Mouse (Mus musculus): ENCODE measurements around the gene Osbpl10. TPM values are rescaled to one million over a fixed set of nuclear protein-coding genes. Genes with fewer than 3 reads are reported as not detected.
A peak's percentile ranks its signal among the peaks of the same experiment; 100 is the strongest.

The Osbpl10 gene
- polyA plus RNA-seq, 1 experiment from 2014 or later, result 0.90 TPM

DNA sequence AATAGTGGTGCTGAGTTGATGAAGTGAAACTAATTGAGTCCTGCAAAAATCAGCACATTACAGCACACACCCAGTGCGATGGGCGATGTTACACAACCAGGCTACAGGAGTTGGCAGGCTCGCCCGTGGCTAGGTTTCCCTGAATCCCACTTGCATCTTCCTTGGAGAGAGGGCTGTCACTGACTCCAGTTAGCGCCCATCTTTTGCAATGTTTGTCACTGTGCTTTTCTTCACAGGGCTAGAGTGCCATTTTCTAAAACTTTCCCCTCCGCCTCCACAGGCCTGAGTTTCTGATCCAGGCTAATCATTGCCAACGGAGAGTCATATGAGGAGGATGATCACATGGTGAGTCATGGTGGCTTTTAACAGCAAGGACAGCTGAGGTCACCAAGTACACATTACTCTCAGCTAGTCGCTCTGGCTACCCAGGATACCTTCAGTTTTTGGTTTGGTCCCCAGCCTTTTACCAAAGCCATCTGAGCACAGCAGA is 258.0 kb downstream of the Osbpl10 start:
- DNase-seq (ENCODE audit: low spot score), result no peak

DNA sequence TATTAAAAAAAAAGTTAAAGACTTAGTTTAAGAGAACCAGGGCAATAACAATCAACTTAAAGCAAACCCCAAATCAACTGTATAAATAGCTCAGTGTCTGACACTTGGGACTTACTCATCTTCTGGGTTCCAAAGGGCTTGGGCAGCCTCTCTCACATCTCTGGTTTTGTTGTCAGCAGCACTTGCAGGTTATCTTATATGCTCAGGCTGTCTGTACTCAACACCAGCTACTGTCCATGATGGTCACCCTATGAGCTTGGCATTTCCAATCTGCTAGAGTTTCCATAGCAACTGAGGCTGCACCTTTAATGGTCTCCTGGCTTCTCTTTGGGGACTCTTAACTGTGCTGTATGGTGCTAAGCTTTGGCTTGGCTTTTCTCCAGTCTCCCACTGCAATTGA is 259.6 kb downstream of the Osbpl10 start:
- Histone ChIP-seq H3K4me3 (ENCODE audit: low read depth, low read length) (no peak overlapping the region), H3K9ac (replicated peaks; ENCODE audit: low read length) (no peak overlapping the region), H3K4me2 (ENCODE audit: low read depth, low read length) (no peak overlapping the region), H3K4me1 (ENCODE audit: control insufficient read depth, insufficient read depth, low read length) (no peaks in the 10 kb centered on the region), H3K27me3 (ENCODE audit: control insufficient read depth, insufficient read depth, low read length) (no peaks in the 10 kb centered on the region), H3K27ac (replicated peaks; ENCODE audit: low read depth, low read length) (no peak overlapping the region), H3K9me3 (replicated peaks; ENCODE audit: control insufficient read depth, low read length) (no peaks in the 10 kb centered on the region), H3K36me3 (replicated peaks; ENCODE audit: control insufficient read depth, insufficient read depth, low read depth, low read length) (peaks cover 9% of the 10 kb centered on the region)
- no peak for DNase-seq (ENCODE audit: low spot score)
- no peak for ATAC-seq (replicated peaks; ENCODE audit: insufficient number of reproducible peaks, low FRiP score, low TSS enrichment, low read depth)

More for the DNA sequence above, 258.0 kb downstream of the Osbpl10 start:
- H3K27me3 ChIP-seq (ENCODE audit: control insufficient read depth, insufficient read depth, low read length), result no peaks in the 10 kb centered on the region
- ATAC-seq (replicated peaks; ENCODE audit: insufficient number of reproducible peaks, low FRiP score, low TSS enrichment, low read depth), result no peak
- H3K36me3 ChIP-seq (replicated peaks; ENCODE audit: control insufficient read depth, insufficient read depth, low read depth, low read length), result peaks cover 8% of the 10 kb centered on the region
- no peak overlapping the region for H3K4me2 ChIP-seq (ENCODE audit: low read depth, low read length)
- WGBS, result 85% methylated on average over 8 of the region's 8 CpGs
- H3K9me3 ChIP-seq (replicated peaks; ENCODE audit: control insufficient read depth, low read length), result no peaks in the 10 kb centered on the region
- H3K27ac ChIP-seq (replicated peaks; ENCODE audit: low read depth, low read length), result no peak overlapping the region
- H3K4me3 ChIP-seq (ENCODE audit: low read depth, low read length), result no peak overlapping the region
- no peak overlapping the region for H3K9ac ChIP-seq (replicated peaks; ENCODE audit: low read length)
- no peaks in the 10 kb centered on the region for H3K4me1 ChIP-seq (ENCODE audit: control insufficient read depth, insufficient read depth, low read length)

DNA sequence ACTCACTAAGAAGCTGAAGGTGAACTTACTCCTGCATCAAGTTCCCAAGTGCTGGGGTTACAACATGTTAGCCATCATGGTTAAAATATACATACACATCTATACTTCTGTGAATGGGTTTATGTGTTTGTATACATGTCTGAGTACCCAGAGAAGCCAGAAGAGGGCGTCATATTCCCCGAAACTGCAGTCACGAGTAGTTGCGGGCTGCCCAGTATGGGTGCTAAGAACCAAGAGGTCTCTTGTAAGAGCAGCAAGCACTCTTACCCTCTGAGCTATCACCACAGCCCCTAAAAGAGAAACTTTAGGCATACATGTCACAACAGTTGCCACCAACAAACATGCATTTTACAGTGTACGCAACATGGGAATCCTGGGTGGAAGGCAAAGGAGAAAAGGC is 261.5 kb downstream of the Osbpl10 start:
- H3K27ac ChIP-seq (replicated peaks; ENCODE audit: low read depth, low read length), result no peak overlapping the region
- DNase-seq (ENCODE audit: low spot score) (no peak), ATAC-seq (replicated peaks; ENCODE audit: insufficient number of reproducible peaks, low FRiP score, low TSS enrichment, low read depth) (no peak)
- H3K4me1 ChIP-seq (ENCODE audit: control insufficient read depth, insufficient read depth, low read length), result no peaks in the 10 kb centered on the region
- H3K9me3 ChIP-seq (replicated peaks; ENCODE audit: control insufficient read depth, low read length), result no peaks in the 10 kb centered on the region
- no peak overlapping the region for H3K4me2 ChIP-seq (ENCODE audit: low read depth, low read length)
- H3K9ac ChIP-seq (replicated peaks; ENCODE audit: low read length), result no peak overlapping the region
- H3K27me3 ChIP-seq (ENCODE audit: control insufficient read depth, insufficient read depth, low read length), result no peaks in the 10 kb centered on the region
- 92% methylated on average over 5 of the region's 5 CpGs for WGBS
- H3K36me3 ChIP-seq (replicated peaks; ENCODE audit: control insufficient read depth, insufficient read depth, low read depth, low read length), result peaks cover 11% of the 10 kb centered on the region
- H3K4me3 ChIP-seq (ENCODE audit: low read depth, low read length), result no peak overlapping the region

DNA sequence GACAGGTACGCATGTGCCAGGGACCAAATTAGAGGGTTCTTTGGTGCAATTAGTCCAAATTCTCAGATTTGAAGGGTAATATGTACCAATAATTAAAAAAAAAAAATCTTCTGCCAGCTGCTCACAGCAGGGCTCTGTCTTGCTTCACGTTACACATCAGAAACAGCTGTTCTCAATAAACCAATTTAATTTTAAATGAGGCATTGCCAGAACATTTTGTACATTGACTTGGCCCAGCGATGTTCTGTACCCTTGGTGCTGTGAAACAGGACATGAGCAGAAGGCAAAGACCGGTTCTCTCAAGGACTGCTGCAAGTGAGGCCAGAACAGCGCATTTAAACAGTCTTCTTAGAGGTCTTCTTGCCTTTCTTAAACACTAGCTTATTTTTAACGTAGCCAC is 265.3 kb downstream of the Osbpl10 start:
- Histone ChIP-seq H3K4me1 (ENCODE audit: control insufficient read depth, insufficient read depth, low read length) (no peaks in the 10 kb centered on the region), H3K27me3 (ENCODE audit: control insufficient read depth, insufficient read depth, low read length) (no peaks in the 10 kb centered on the region), H3K36me3 (replicated peaks; ENCODE audit: control insufficient read depth, insufficient read depth, low read depth, low read length) (peaks cover 11% of the 10 kb centered on the region), H3K4me2 (ENCODE audit: low read depth, low read length) (no peak overlapping the region), H3K9ac (replicated peaks; ENCODE audit: low read length) (no peak overlapping the region), H3K9me3 (replicated peaks; ENCODE audit: control insufficient read depth, low read length) (no peaks in the 10 kb centered on the region), H3K4me3 (ENCODE audit: low read depth, low read length) (no peak overlapping the region), H3K27ac (replicated peaks; ENCODE audit: low read depth, low read length) (no peak overlapping the region)
- no peak for ATAC-seq (replicated peaks; ENCODE audit: insufficient number of reproducible peaks, low FRiP score, low TSS enrichment, low read depth)
- peak; percentile 41 for DNase-seq (ENCODE audit: low spot score)
- 77% methylated on average over 6 of the region's 6 CpGs for WGBS

DNA sequence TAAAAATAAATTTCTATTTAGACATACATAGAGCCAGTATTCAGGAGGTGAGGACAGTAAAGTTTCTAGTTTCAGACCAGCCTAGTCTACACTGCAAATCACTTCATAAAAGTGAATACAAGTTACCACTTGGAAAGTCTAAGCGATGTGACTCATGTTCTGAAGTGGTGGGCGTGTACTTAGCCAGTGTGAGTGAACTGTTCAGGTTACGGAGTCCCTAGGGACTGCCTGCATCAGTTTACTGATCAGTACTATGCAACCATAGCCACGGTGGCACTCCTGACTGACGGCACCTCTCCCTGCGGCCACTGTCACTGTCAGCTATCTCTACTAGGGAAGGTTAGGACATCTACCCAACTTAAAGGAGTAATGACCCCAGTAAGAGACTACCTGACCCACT is 266.7 kb downstream of the Osbpl10 start:
- Histone ChIP-seq H3K36me3 (replicated peaks; ENCODE audit: control insufficient read depth, insufficient read depth, low read depth, low read length) (peaks cover 11% of the 10 kb centered on the region), H3K27me3 (ENCODE audit: control insufficient read depth, insufficient read depth, low read length) (no peaks in the 10 kb centered on the region), H3K9me3 (replicated peaks; ENCODE audit: control insufficient read depth, low read length) (no peaks in the 10 kb centered on the region), H3K27ac (replicated peaks; ENCODE audit: low read depth, low read length) (no peak overlapping the region), H3K9ac (replicated peaks; ENCODE audit: low read length) (no peak overlapping the region), H3K4me3 (ENCODE audit: low read depth, low read length) (no peak overlapping the region), H3K4me1 (ENCODE audit: control insufficient read depth, insufficient read depth, low read length) (no peaks in the 10 kb centered on the region), H3K4me2 (ENCODE audit: low read depth, low read length) (no peak overlapping the region)
- WGBS, result 75% methylated on average over 6 of the region's 6 CpGs
- no peak for DNase-seq (ENCODE audit: low spot score)
- no peak for ATAC-seq (replicated peaks; ENCODE audit: insufficient number of reproducible peaks, low FRiP score, low TSS enrichment, low read depth)

DNA sequence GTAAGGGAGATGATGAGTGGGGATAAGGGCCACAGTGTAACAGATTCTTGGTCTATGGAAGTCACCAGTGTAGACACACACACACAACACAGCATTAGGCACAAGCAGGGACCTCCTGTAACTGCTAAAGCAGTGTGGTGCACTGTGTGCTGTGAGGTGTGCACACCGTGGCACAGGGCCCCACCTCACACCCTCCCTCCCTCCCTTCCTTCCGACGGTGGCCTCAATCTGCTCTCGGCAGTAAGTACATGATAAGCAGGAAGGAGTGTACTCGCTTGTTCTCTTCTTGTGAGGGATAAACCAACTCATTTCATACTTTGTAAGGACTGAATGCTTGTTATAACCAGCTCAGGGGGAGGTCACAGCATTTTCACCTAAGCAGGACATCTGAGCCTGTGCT is 270.8 kb downstream of the Osbpl10 start:
- no peak overlapping the region for H3K27ac ChIP-seq (replicated peaks; ENCODE audit: low read depth, low read length)
- no peak overlapping the region for H3K9ac ChIP-seq (replicated peaks; ENCODE audit: low read length)
- H3K9me3 ChIP-seq (replicated peaks; ENCODE audit: control insufficient read depth, low read length), result no peaks in the 10 kb centered on the region
- ATAC-seq (replicated peaks; ENCODE audit: insufficient number of reproducible peaks, low FRiP score, low TSS enrichment, low read depth) (no peak), DNase-seq (ENCODE audit: low spot score) (no peak)
- H3K27me3 ChIP-seq (ENCODE audit: control insufficient read depth, insufficient read depth, low read length), result no peaks in the 10 kb centered on the region
- peaks cover 5% of the 10 kb centered on the region for H3K36me3 ChIP-seq (replicated peaks; ENCODE audit: control insufficient read depth, insufficient read depth, low read depth, low read length)
- 91% methylated on average over 5 of the region's 5 CpGs for WGBS
- no peak overlapping the region for H3K4me3 ChIP-seq (ENCODE audit: low read depth, low read length)
- no peaks in the 10 kb centered on the region for H3K4me1 ChIP-seq (ENCODE audit: control insufficient read depth, insufficient read depth, low read length)
- H3K4me2 ChIP-seq (ENCODE audit: low read depth, low read length), result no peak overlapping the region

DNA sequence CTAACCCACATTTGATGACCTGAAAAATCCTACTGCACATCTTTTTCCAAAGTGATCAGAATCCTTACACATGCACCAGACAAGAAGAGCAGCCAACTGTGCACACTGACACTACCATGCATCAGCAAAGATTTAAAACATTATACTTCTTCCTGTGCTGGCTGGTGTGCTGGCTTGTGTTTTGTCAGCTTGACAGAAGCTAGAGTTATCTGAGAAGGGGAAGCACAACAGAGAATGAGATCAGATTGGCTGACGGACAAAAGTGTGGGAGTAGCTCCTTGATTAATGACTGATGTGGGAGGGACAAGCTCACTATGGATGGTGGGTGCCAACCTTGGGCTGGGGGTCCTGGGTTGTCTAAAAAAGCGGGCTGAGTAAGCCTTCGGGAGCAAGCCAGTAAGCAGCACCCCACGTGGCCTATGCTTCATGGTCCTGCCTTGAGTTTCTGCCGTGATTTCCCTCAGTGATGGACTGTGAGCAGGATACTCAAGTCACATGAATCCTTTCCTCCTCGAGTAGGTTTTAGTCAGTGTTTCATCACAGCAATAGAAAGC is 279.4 kb downstream of the Osbpl10 start:
- no peaks in the 10 kb centered on the region; the same call in 1 of the 2 replicates for H3K36me3 ChIP-seq (replicated peaks; ENCODE audit: control insufficient read depth, insufficient read depth, low read depth, low read length)
- no peak overlapping the region for H3K27ac ChIP-seq (replicated peaks; ENCODE audit: low read depth, low read length)
- ATAC-seq (replicated peaks; ENCODE audit: insufficient number of reproducible peaks, low FRiP score, low TSS enrichment, low read depth) (no peak), DNase-seq (ENCODE audit: low spot score) (no peak)
- H3K9ac ChIP-seq (replicated peaks; ENCODE audit: low read length), result no peak overlapping the region
- WGBS, result 90% methylated on average over 6 of the region's 6 CpGs
- no peak overlapping the region for H3K4me3 ChIP-seq (ENCODE audit: low read depth, low read length)
- H3K4me1 ChIP-seq (ENCODE audit: control insufficient read depth, insufficient read depth, low read length), result no peaks in the 10 kb centered on the region
- no peaks in the 10 kb centered on the region for H3K9me3 ChIP-seq (replicated peaks; ENCODE audit: control insufficient read depth, low read length)
- no peaks in the 10 kb centered on the region for H3K27me3 ChIP-seq (ENCODE audit: control insufficient read depth, insufficient read depth, low read length)
- H3K4me2 ChIP-seq (ENCODE audit: low read depth, low read length), result no peak overlapping the region

DNA sequence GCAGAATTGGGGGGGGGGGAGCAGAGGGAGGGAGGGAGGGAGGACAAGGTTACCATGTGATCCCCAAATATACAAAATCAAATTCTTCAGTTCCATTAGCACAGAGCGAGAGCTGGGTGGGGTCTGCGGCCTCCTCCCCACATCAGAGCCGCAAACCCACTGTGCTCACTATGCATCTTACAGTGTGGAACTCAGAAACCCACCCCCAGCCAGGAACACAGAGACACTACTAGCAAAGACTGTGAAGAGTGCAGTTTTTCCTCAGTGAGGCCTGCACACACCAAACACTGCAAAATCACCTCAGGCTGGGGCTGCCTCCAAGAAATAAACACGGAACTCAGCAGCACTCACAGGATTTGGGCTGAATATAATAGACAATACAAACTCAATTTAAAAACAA is 281.5 kb downstream of the Osbpl10 start:
- WGBS, result 93% methylated on average over 4 of the region's 4 CpGs
- H3K27me3 ChIP-seq (ENCODE audit: control insufficient read depth, insufficient read depth, low read length), result no peaks in the 10 kb centered on the region
- H3K4me1 ChIP-seq (ENCODE audit: control insufficient read depth, insufficient read depth, low read length), result no peaks in the 10 kb centered on the region
- no peaks in the 10 kb centered on the region for H3K9me3 ChIP-seq (replicated peaks; ENCODE audit: control insufficient read depth, low read length)
- no peaks in the 10 kb centered on the region; the same call in 1 of the 2 replicates for H3K36me3 ChIP-seq (replicated peaks; ENCODE audit: control insufficient read depth, insufficient read depth, low read depth, low read length)
- H3K4me2 ChIP-seq (ENCODE audit: low read depth, low read length), result no peak overlapping the region
- no peak for ATAC-seq (replicated peaks; ENCODE audit: insufficient number of reproducible peaks, low FRiP score, low TSS enrichment, low read depth)
- H3K4me3 ChIP-seq (ENCODE audit: low read depth, low read length), result no peak overlapping the region
- no peak for DNase-seq (ENCODE audit: low spot score)
- no peak overlapping the region for H3K9ac ChIP-seq (replicated peaks; ENCODE audit: low read length)
- H3K27ac ChIP-seq (replicated peaks; ENCODE audit: low read depth, low read length), result no peak overlapping the region

Measured in embryonic facial prominence, embryonic 11.5 days (tissue).